Mouse (Mus musculus) heart, embryonic 10.5 days (tissue): ENCODE measurements around the gene Rbms1. TPM values are rescaled to one million over a fixed set of nuclear protein-coding genes. Genes with fewer than 3 reads are reported as not detected.

Experiments used
- DNase-seq: peaks from one replicate; pipeline ENCODE4 v3.0.0-alpha.2; 2017; ENCODE audit warnings: low spot score
- H3K27ac ChIP-seq: fragments of 300-500 bp; sonication (generic); 2 replicates; pipeline ENCODE4 v1.5.1; 2016; ENCODE audit warnings: mild to moderate bottlenecking
- H3K27me3 ChIP-seq: fragments of 300-500 bp; sonication (generic); 2 replicates; pipeline ENCODE4 v1.6.1; 2016; ENCODE audit warnings: mild to moderate bottlenecking; ENCODE audit not compliant: poor library complexity, insufficient read depth, severe bottlenecking
- H3K36me3 ChIP-seq: fragments of 300-500 bp; sonication (generic); 2 replicates; pipeline ENCODE4 v1.6.1; 2016; ENCODE audit warnings: mild to moderate bottlenecking, moderate library complexity
- H3K4me1 ChIP-seq: fragments of 300-500 bp; sonication (generic); 2 replicates; pipeline ENCODE4 v1.6.1; 2016; ENCODE audit warnings: mild to moderate bottlenecking
- H3K4me3 ChIP-seq: fragments of 300-500 bp; sonication (generic); 2 replicates; pipeline ENCODE4 v1.5.1; 2016; ENCODE audit warnings: mild to moderate bottlenecking, moderate library complexity
- H3K9me3 ChIP-seq: fragments of 300-500 bp; sonication (generic); 2 replicates; pipeline ENCODE4 v1.6.1; 2016; ENCODE audit warnings: mild to moderate bottlenecking, moderate library complexity
- WGBS: fragments of 180-500 bp; shearing (Covaris S2); methylation state at CpG from one replicate; pipeline ENCODE4 v1.1.7; 2016; 5-methylcytosine and 5-hydroxymethylcytosine counted together
- polyA plus RNA-seq: library from polyadenylated mRNA; unstranded; fragments of >200 nt; fragmentation: Nextera tagmentation; extraction: Ambion mirVana; gene quantifications from 2 replicates; pipeline ENCODE4 v1.2.1, GENCODE M21; 2016

The Rbms1 gene
- polyA plus RNA-seq, 1 experiment from 2014 or later: 146 TPM

GRCm38 (mm10) chr2:60911716-60912115 lies 51.3 kb downstream of the Rbms1 start:
- Histone ChIP-seq H3K4me1 (peaks cover 63% of the 10 kb centered on the region), H3K9me3 (no peaks in the 10 kb centered on the region), H3K4me3 (no peak overlapping the region; the same call in 1 of the 2 replicates), H3K27me3 (no peaks in the 10 kb centered on the region), H3K27ac (peak overlapping the region; percentile 56; the same call in 1 of the 2 replicates), H3K36me3 (no peaks in the 10 kb centered on the region)
- DNase-seq: no peak
- WGBS: 88% methylated on average over 8 of the region's 8 CpGs

DNA sequence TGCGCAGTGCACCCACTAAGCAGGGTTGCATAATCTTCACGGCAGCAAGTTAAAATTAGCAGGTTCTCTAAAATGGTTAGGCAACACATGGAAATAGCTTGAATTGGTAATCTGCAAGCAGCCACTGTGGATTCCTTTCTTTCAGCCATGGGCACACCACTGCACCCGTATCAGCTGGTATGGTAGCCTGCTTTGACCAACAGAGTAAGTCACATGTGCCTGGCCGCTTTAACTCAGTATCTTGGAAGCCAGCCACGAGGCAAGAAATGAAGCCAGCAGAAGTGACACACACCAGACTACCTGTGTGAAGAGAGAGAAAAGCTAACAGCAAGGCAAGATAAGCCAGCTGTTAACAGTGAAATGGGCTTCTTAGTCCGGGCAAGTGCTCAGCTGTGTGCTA lies 52.2 kb downstream of the Rbms1 start:
- DNase-seq: peak; percentile 77
- Histone ChIP-seq H3K36me3 (no peaks in the 10 kb centered on the region), H3K9me3 (no peaks in the 10 kb centered on the region), H3K4me1 (peaks cover 56% of the 10 kb centered on the region), H3K27me3 (no peaks in the 10 kb centered on the region), H3K27ac (peak overlapping the region; percentile 56; the same call in 1 of the 2 replicates), H3K4me3 (peak overlapping the region; percentile 2)
- WGBS: 31% methylated on average over 6 of the region's 6 CpGs

DNA sequence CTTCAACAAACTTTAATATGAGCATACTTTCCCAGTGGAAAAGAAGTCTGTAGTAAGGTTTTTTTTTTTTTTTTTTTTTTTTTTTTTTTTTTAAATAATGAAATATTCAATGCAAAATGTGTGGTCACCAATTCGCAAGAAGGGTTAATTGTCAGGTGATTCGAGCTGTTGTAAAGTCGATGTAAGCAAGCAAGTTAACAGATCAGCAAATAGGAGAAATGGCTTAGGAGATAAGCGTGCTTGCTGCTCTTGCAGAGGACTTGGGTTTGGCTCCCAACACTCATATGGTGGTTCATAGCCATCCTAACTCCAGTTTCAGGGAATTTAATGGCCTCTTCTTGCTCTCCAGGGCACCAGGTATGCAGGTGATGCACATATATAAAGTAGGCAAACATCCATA lies 54.4 kb downstream of the Rbms1 start:
- 66% methylated on average over 4 of the region's 4 CpGs for WGBS
- H3K9me3 ChIP-seq: no peaks in the 10 kb centered on the region
- no peaks in the 10 kb centered on the region for H3K36me3 ChIP-seq
- peaks cover 57% of the 10 kb centered on the region for H3K4me1 ChIP-seq
- no peak for DNase-seq
- no peaks in the 10 kb centered on the region for H3K27me3 ChIP-seq
- no peak overlapping the region for H3K27ac ChIP-seq
- no peak overlapping the region for H3K4me3 ChIP-seq

DNA sequence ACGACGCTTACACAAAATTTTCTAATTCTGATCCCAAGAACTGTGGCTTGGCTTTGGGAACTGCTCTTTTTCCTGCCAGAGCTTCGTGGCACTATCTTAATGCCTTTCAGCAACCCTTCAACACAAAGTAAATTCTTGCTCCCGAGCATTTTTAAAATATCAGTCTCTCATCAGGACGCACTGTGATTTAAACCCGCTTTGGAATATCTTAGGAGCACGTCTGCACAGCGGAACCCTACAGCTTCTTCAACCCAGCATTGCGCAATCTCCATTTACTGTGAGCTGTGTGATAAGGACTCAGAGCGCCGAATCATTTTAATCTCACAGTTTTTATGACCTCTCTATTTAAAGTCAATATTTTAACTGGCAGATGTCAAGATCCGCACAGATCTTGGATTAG lies 54.9 kb downstream of the Rbms1 start:
- Histone ChIP-seq H3K27me3 (no peaks in the 10 kb centered on the region), H3K4me3 (peak overlapping the region; percentile 27; the same call in 1 of the 2 replicates), H3K36me3 (no peaks in the 10 kb centered on the region), H3K27ac (no peak overlapping the region), H3K9me3 (no peaks in the 10 kb centered on the region), H3K4me1 (peaks cover 54% of the 10 kb centered on the region)
- 32% methylated on average over 12 of the region's 12 CpGs for WGBS
- DNase-seq: no peak

- H3K9me3 ChIP-seq: no peaks in the 10 kb centered on the region
- 15% methylated on average over 3 of the region's 3 CpGs for WGBS
- no peaks in the 10 kb centered on the region for H3K27me3 ChIP-seq
- peaks cover 42% of the 10 kb centered on the region for H3K4me1 ChIP-seq
- H3K4me3 ChIP-seq: no peak overlapping the region
- no peak for DNase-seq
- no peaks in the 10 kb centered on the region for H3K36me3 ChIP-seq
- H3K27ac ChIP-seq: peak overlapping the region; percentile 31; the same call in 1 of the 2 replicates
These were observed 57.7 kb downstream of the Rbms1 start for GRCm38 (mm10) chr2:60905283-60905682.

DNA sequence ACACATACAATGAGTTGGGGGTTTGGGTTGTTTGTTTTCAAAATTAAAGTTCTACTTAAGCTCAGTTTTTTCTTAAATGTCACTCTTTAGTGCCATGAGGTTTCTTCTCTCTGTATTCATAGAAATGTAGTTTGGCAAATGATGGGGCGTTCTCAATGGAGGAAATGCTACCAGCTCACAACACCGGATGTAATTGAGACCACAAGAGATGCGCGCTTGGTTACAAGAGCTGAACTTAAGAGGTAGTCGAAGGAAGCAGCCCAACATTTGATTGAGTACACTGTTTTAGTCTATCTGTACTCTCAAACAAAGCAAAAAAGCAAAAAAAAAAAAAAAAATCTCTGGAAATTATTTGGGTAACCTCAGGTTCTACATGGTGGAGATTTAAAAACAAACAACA lies 58.9 kb downstream of the Rbms1 start:
- Histone ChIP-seq H3K4me1 (peaks cover 42% of the 10 kb centered on the region), H3K36me3 (no peaks in the 10 kb centered on the region), H3K9me3 (no peaks in the 10 kb centered on the region), H3K27ac (peak overlapping the region; percentile 29; the same call in 1 of the 2 replicates), H3K4me3 (no peak overlapping the region), H3K27me3 (no peaks in the 10 kb centered on the region)
- no peak for DNase-seq
- 79% methylated on average over 5 of the region's 5 CpGs for WGBS

DNA sequence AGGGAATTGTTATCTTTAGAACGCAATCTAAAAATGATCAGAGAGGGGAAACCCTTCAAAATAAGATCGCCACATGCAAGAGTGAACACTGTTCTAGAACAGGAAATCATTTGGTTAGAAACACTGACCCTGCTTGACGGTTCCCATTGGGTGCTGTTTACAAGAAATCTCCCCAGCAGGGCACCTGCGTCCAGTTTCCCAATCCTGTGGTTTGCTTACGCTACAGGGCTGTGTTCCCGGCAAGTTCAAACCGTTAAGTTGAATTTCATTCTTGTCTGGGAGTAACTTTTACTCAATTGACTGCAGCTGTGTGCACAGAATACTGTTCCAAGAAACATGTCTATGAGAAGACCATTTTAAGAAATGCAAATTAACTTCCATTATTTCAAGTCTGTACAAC lies 59.5 kb downstream of the Rbms1 start:
- H3K4me3 ChIP-seq: no peak overlapping the region
- 89% methylated on average over 7 of the region's 7 CpGs for WGBS
- no peak for DNase-seq
- H3K27ac ChIP-seq: no peak overlapping the region
- H3K9me3 ChIP-seq: no peaks in the 10 kb centered on the region
- H3K4me1 ChIP-seq: peaks cover 42% of the 10 kb centered on the region
- no peaks in the 10 kb centered on the region for H3K27me3 ChIP-seq
- no peaks in the 10 kb centered on the region for H3K36me3 ChIP-seq

DNA sequence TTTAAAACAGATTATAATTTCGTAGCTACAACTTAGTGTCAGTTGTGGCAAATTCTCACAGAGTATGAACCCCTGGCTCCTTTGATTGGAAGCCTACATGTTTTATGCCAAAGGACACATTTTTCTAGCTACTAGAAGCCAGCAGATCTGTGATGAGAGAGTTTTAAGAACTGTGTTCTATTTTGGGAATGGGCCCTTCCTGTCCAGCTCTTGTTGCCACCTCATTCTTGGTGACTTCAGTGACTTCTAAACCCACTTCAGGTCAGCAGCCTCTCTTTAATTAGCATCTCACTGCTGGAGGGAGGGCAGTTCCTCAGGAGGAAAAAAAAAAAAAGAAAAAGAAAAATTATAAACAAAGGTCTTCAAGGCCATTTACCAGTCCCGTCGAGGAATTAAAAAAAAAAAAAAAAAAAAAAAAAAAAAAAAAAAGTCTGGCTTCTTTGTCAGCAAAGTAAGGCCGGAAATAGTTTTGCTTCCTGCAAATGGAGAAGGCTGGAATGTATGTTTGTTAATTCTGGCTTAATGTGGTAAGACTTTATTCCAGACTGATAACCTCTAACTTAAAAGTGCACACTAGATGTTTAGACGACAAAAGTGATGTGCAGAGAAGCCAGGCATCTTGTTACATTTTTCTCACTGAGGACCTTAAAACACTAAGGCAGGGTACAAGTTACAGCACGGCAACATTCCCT lies 60.4 kb downstream of the Rbms1 start:
- DNase-seq: no peak
- no peaks in the 10 kb centered on the region for H3K27me3 ChIP-seq
- no peaks in the 10 kb centered on the region for H3K36me3 ChIP-seq
- H3K9me3 ChIP-seq: no peaks in the 10 kb centered on the region
- no peak overlapping the region for H3K4me3 ChIP-seq
- peaks cover 42% of the 10 kb centered on the region for H3K4me1 ChIP-seq
- no peak overlapping the region for H3K27ac ChIP-seq
- WGBS: 61% methylated on average over 6 of the region's 6 CpGs

DNA sequence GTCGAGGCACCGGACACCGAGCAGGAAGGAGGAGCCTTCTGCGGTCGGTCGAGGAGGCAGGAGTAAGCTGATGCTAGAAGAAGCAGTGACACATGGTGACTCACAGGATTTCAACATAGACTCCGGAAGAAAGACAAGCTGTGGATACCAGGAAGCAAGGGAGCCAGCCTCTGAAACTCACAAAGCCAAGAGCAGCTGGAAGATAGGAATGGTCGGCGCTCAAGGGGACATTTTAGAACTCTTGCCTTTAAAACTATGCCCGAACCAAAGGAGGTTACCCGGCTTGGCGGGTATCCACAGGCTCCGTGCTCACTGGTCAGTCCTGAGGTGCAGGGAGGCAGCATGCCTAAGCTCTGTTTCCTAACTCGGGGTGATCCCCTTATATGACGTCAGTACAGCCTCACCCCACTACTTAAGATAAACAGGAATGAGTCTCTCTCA lies 61.5 kb downstream of the Rbms1 start:
- DNase-seq: no peak
- Histone ChIP-seq H3K27me3 (no peaks in the 10 kb centered on the region), H3K27ac (peak overlapping the region; percentile 11), H3K4me3 (no peak overlapping the region), H3K9me3 (no peaks in the 10 kb centered on the region), H3K4me1 (peaks cover 34% of the 10 kb centered on the region), H3K36me3 (no peaks in the 10 kb centered on the region)
- WGBS: 58% methylated on average over 15 of the region's 15 CpGs

GRCm38 (mm10) chr2:60901013-60901412 lies 62.0 kb downstream of the Rbms1 start:
- Histone ChIP-seq H3K27me3 (no peaks in the 10 kb centered on the region), H3K4me1 (peaks cover 34% of the 10 kb centered on the region), H3K4me3 (no peak overlapping the region), H3K36me3 (no peaks in the 10 kb centered on the region), H3K9me3 (no peaks in the 10 kb centered on the region), H3K27ac (no peak overlapping the region)
- WGBS: 82% methylated on average over 6 of the region's 6 CpGs
- DNase-seq: no peak

DNA sequence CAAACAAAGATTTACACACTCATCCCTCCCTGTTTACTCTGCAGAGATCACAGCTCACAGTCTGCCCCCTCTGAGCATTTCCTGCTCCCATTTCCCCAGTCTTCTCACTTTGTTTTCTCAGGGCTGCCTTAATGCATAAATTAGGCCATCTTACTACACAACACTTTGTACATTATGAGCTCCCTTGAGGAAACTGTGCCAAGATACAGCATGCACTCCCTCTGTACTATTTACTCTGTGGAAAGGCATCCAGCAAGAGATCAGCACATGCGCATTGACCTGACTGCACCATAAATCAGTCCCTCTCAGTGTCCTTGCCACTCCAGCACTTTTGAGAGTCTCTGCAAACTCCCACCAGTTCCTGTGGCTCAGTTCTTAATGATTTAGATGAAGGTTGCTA lies 70.0 kb downstream of the Rbms1 start:
- no peak for DNase-seq
- H3K4me1 ChIP-seq: peaks cover 20% of the 10 kb centered on the region
- WGBS: 79% methylated on average over 1 of the region's 1 CpGs

DNA sequence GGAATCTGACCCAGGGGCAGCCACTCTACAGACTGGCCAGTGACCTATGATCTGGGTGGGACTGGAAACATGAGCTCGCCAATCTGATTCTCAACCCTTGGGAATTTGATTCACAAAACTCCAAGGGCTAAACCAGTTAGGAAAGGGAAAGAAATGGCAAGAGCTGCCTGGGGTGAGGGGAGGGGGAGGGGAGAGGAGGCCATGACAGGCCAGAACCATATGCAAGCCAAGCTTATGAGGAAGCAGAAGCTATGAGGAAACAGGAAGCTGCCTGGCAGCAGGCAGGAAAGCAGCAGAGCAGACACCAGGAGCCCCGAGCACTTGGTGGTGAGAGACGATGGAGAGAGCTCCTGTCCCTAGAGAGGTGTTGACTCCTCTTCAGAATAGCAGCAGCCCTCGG lies 79.1 kb downstream of the Rbms1 start:
- peaks cover 45% of the 10 kb centered on the region for H3K4me1 ChIP-seq
- no peaks in the 10 kb centered on the region for H3K36me3 ChIP-seq
- peak overlapping the region; percentile 45; the same call in 1 of the 2 replicates for H3K27ac ChIP-seq
- DNase-seq: no peak
- WGBS: 14% methylated on average over 4 of the region's 4 CpGs
- 0 out of 2 replicates have a peak overlapping the region, but pooled peaks have one; percentile 24 for H3K4me3 ChIP-seq
- no peaks in the 10 kb centered on the region for H3K27me3 ChIP-seq
- no peaks in the 10 kb centered on the region for H3K9me3 ChIP-seq

More for the DNA sequence above, 70.0 kb downstream of the Rbms1 start:
- H3K27ac ChIP-seq: no peak overlapping the region
- H3K9me3 ChIP-seq: no peaks in the 10 kb centered on the region
- H3K4me3 ChIP-seq: no peak overlapping the region
- H3K27me3 ChIP-seq: no peaks in the 10 kb centered on the region
- no peaks in the 10 kb centered on the region for H3K36me3 ChIP-seq

DNA sequence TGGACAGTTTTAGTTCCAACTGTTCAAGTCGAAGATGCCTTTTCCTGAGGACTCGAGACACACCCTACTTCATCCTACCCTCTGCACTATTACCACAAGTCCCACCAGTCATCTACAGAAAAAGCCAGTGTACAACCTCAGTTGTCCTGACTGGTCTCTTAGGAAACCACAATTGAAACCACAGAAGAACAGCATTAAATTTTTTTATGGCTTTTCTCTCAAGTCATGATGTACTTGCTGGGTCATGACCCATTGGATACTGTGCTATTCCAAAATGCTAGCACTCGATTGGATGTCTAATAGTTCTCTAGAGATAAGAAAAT lies 80.0 kb downstream of the Rbms1 start:
- Histone ChIP-seq H3K9me3 (no peaks in the 10 kb centered on the region), H3K4me3 (no peak overlapping the region), H3K4me1 (peaks cover 54% of the 10 kb centered on the region), H3K27me3 (no peaks in the 10 kb centered on the region), H3K36me3 (peaks cover 5% of the 10 kb centered on the region), H3K27ac (no peak overlapping the region)
- WGBS: 71% methylated on average over 3 of the region's 3 CpGs
- no peak for DNase-seq
